Mouse (Mus musculus) neural tube, embryonic 13.5 days (tissue): ENCODE results near the gene Sorcs2. TPM values are rescaled to one million over a fixed set of nuclear protein-coding genes. Genes with fewer than 3 reads are reported as not detected.
A peak's percentile ranks its signal among the peaks of the same experiment; 100 is the strongest.

Source experiments
- ATAC-seq: fragments of 200-750 bp; cut with Nextera tagmentation; 2 replicates; pipeline ENCODE4 v1.8.0; 2017; ENCODE audit warnings: low read depth, mild to moderate bottlenecking, moderate TSS enrichment, moderate library complexity
- H3K27ac ChIP-seq: fragments of 300-500 bp; sonication (generic); replicated peaks from 2 replicates; pipeline ENCODE4 v1.5.1; 2015; ENCODE audit warnings: moderate library complexity, mild to moderate bottlenecking, inconsistent platforms
- H3K27me3 ChIP-seq: fragments of 300-500 bp; sonication (generic); 2 replicates; pipeline ENCODE4 v1.6.1; 2015; ENCODE audit warnings: mild to moderate bottlenecking, inconsistent platforms
- H3K36me3 ChIP-seq: fragments of 300-500 bp; sonication (generic); 2 replicates; pipeline ENCODE4 v1.6.1; 2015; ENCODE audit warnings: mild to moderate bottlenecking, inconsistent platforms
- H3K4me1 ChIP-seq: fragments of 300-500 bp; sonication (generic); replicated peaks from 2 replicates; pipeline ENCODE4 v1.6.1; 2015; ENCODE audit warnings: inconsistent platforms
- H3K4me2 ChIP-seq: fragments of 300-500 bp; sonication (generic); 2 replicates; pipeline ENCODE4 v1.6.1; 2015; ENCODE audit warnings: inconsistent platforms, mild to moderate bottlenecking, moderate library complexity
- H3K4me3 ChIP-seq: fragments of 300-500 bp; sonication (generic); 2 replicates; pipeline ENCODE4 v1.5.1; 2015; ENCODE audit warnings: mild to moderate bottlenecking, inconsistent platforms
- H3K9ac ChIP-seq: fragments of 300-500 bp; sonication (generic); 2 replicates; pipeline ENCODE4 v1.6.1; 2015; ENCODE audit warnings: moderate library complexity, mild to moderate bottlenecking, inconsistent platforms
- H3K9me3 ChIP-seq: fragments of 300-500 bp; sonication (generic); 2 replicates; pipeline ENCODE4 v1.6.1; 2016; ENCODE audit warnings: inconsistent platforms
- WGBS: fragments of 180-500 bp; shearing (Covaris S2); methylation state at CpG from one replicate; pipeline ENCODE4 v1.1.7; 2015; 5-methylcytosine and 5-hydroxymethylcytosine counted together
- polyA plus RNA-seq: library from polyadenylated mRNA; unstranded; fragments of >200 nt; fragmentation: Nextera tagmentation; extraction: Ambion mirVana; gene quantifications from 2 replicates; pipeline ENCODE4 v1.2.1, GENCODE M21; 2015

Sorcs2 gene
- polyA plus RNA-seq, 1 experiment from 2014 or later, result 11.4 TPM

DNA sequence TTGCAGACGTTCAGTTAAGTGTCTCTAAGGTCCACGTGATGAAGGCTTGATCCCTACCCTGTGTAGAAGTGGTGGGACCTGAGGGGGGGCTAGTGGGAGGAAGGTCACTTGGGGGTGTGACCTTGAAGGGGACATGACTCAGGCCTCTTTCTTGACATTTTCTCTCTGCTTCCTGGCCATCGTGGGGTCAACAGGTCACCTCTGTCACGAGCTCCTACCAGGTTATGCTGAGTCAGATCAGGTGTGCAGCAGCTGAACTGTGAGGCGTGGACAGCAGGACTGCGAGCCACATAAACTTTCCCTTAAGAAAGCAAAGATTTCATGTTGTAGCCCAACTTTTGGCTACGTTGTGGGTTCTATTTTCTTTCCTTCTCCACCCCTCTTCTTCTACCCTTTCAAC, 307.9 kb downstream of the Sorcs2 start:
- H3K9me3 ChIP-seq, result no peaks in the 10 kb centered on the region
- H3K27me3 ChIP-seq, result peaks cover 9% of the 10 kb centered on the region
- H3K4me1 ChIP-seq, result peaks cover 10% of the 10 kb centered on the region
- no peak for ATAC-seq
- 84% methylated on average over 7 of the region's 7 CpGs for WGBS
- no peaks in the 10 kb centered on the region for H3K36me3 ChIP-seq
- H3K9ac ChIP-seq, result no peak overlapping the region
- H3K4me2 ChIP-seq, result no peak overlapping the region
- H3K27ac ChIP-seq, result no peak overlapping the region
- no peak overlapping the region for H3K4me3 ChIP-seq

DNA sequence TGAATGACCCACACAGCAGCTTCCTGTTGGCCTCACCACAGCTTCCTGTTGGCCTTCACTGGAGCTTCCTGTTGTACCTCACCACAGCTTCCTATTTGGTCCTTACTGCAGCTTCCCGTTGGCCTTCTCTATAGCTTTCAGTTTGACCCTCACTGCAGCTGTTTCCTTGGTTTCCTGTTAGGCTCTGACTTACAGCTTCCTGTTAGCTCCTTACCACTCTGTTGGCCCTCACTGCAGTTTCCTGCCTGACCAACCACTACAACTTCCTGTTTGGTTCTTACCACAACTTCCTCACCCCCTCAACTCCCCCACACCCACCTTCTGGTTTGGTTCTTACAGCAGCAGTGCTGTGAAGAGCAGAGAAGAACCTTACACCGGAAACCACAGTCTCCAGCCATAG, 308.7 kb downstream of the Sorcs2 start:
- peaks cover 14% of the 10 kb centered on the region for H3K4me1 ChIP-seq
- no peak overlapping the region for H3K4me3 ChIP-seq
- ATAC-seq, result no peak
- H3K27me3 ChIP-seq, result peaks cover 9% of the 10 kb centered on the region
- WGBS, result 71% methylated on average over 2 of the region's 2 CpGs
- no peak overlapping the region for H3K9ac ChIP-seq
- no peaks in the 10 kb centered on the region for H3K36me3 ChIP-seq
- peak overlapping the region; percentile 56; the same call in 1 of the 2 replicates for H3K27ac ChIP-seq
- H3K4me2 ChIP-seq, result no peak overlapping the region
- H3K9me3 ChIP-seq, result no peaks in the 10 kb centered on the region

DNA sequence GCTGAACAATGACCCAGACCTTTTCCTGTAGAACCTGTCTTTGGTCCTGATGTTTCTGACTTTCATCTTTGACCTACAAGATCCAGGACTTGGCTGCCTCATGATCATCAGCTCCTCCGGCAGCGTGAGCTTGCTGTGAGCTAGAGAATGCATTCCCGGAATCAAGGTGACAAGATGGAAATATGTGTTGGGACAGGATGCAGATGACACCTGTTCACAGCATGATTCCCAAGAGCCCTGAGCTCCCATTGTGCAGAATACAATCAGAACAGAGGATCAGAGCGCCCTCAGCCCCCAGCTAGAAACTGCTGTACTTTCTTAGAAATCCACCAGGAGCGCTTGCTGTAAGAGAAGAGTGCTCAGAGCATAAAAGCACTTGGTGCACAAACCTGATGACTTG, 311.0 kb downstream of the Sorcs2 start:
- H3K36me3 ChIP-seq, result no peaks in the 10 kb centered on the region
- no peak overlapping the region for H3K27ac ChIP-seq
- H3K4me2 ChIP-seq, result no peak overlapping the region
- ATAC-seq, result no peak
- H3K9ac ChIP-seq, result no peak overlapping the region
- no peaks in the 10 kb centered on the region; the same call in none of the 2 replicates for H3K27me3 ChIP-seq
- peaks cover 33% of the 10 kb centered on the region for H3K4me1 ChIP-seq
- WGBS, result 78% methylated on average over 5 of the region's 5 CpGs
- H3K9me3 ChIP-seq, result no peaks in the 10 kb centered on the region
- H3K4me3 ChIP-seq, result no peak overlapping the region

DNA sequence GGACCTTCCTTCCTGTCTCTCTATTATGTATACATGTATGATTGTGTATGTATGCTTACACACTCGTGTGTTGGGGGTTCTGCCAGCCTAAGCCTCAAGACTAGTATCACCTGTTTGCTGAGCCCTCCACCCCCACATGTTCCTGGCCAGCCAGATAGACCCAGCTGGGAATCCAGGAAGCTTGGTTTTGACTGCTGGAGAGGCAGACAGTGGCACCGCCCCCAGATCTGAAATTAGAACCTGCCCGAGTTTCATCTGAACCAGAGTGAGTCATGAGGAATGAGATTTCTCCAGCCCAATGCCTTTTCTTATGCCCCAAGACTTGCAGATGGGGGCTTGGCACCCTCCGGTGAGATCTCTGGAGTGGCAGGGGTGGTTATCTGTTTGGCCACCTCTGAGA, 312.3 kb downstream of the Sorcs2 start:
- Histone ChIP-seq H3K4me2 (no peak overlapping the region), H3K36me3 (no peaks in the 10 kb centered on the region), H3K27ac (no peak overlapping the region), H3K4me1 (peaks cover 33% of the 10 kb centered on the region), H3K4me3 (no peak overlapping the region), H3K9me3 (no peaks in the 10 kb centered on the region), H3K9ac (no peak overlapping the region), H3K27me3 (no peaks in the 10 kb centered on the region; the same call in none of the 2 replicates)
- ATAC-seq, result no peak
- 87% methylated on average over 4 of the region's 4 CpGs for WGBS

DNA sequence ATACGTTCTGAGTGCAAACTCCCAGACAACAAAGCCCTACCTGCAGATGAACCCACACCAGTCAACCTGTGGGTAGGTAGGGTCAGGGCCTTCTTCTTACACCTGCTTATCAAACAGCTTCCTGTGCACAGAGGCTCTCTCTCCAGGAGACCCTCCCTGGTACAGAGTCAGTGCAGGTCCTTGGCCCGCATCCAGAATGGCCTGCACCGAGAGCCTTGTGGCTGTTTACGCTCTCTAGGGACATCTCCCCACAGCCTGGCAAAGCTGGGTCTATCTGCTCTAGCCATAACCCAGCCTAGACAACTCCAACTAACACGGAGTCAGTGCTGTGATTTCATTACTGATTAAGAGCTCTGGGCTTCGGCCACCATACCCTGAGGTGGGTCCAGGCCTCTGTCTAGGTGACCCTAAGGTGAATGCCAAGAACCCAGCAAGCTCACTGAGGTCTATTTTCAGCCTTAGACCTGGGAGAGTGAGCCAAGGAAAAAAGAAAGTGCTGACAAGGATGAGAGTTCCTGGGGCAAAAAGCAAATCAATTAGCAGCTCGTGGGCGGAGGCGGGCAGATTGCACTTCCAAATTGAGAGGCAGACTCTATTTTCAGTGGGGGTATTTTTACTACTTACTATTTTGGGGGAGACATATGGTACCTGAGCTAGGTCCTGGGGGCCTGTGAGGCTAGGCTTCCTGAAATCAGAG, 313.9 kb downstream of the Sorcs2 start:
- Histone ChIP-seq H3K36me3 (no peaks in the 10 kb centered on the region), H3K27me3 (no peaks in the 10 kb centered on the region; the same call in none of the 2 replicates), H3K4me2 (no peak overlapping the region), H3K9ac (no peak overlapping the region), H3K4me1 (peaks cover 33% of the 10 kb centered on the region), H3K9me3 (no peaks in the 10 kb centered on the region), H3K4me3 (no peak overlapping the region), H3K27ac (no peak overlapping the region)
- ATAC-seq, result no peak
- 75% methylated on average over 9 of the region's 9 CpGs for WGBS

DNA sequence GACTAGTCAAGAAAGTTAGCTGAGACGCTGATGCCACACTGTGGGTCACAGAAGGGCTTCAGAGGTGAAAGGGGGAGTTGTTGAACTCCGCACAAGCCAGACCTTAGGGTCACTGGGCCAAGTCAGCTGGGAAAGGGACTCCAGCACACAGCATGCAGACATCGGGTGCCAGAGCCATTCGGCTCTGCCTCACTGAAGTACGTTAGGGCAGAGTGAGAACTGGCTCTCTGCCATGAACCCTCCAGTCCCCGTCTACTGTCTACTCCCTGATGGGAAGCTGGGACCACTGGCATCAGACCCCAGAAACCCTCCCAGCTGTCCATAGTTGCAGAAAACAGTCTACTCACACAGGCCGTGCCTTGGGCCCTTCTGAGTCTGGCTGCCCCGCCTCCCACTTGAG, 316.9 kb downstream of the Sorcs2 start:
- peaks cover 4% of the 10 kb centered on the region for H3K27me3 ChIP-seq
- H3K9ac ChIP-seq, result no peak overlapping the region
- H3K27ac ChIP-seq, result no peak overlapping the region
- no peaks in the 10 kb centered on the region for H3K36me3 ChIP-seq
- ATAC-seq, result no peak
- H3K4me3 ChIP-seq, result no peak overlapping the region
- H3K4me2 ChIP-seq, result no peak overlapping the region
- peaks cover 24% of the 10 kb centered on the region for H3K4me1 ChIP-seq
- WGBS, result 76% methylated on average over 8 of the region's 8 CpGs
- H3K9me3 ChIP-seq, result no peaks in the 10 kb centered on the region

DNA sequence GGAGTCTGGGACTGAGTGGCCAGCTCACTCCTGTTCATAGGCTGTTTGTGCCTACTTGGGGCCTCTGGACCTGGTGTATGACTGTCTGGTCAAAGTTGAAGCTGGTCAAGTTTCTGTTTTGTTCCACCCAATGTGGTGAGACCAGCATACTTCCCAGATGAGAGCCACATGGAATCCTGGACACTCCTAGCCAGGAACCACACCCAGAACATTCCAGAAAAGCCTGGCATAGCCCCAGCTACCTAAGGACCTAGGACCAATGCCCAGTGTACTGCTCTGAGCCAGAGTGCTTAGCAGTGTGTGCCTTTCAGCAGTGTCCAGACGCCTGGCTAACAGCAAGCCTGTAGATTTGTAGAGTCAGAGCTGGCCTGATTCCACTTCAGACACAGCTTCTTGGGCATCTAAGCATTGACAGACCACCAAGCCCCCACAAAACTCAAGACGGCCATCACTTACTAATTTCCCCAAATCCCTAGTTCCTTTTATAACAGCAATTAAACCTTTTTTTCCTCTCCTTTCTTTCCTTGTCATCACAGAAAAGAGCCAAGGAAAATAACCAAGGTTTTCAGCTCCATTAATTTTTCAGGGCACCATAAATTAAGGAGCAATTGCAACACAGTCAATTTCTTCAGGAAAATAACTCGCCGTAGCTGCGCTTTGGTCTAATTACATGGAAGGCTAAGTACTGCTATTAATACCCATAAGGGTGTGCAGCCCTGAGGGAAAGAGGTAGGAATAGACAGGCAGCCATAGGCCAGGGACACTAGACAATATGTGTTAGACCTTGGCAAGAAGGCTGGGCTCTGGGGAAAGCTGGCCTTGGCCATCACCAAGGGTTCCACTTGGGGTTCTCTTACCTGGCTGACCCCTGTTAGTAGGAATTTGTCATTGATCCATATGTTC, 322.5 kb downstream of the Sorcs2 start:
- H3K4me1 ChIP-seq, result peaks cover 12% of the 10 kb centered on the region
- no peak overlapping the region for H3K27ac ChIP-seq
- 0 out of 2 replicates have a peak, but pooled peaks cover 6% of the 10 kb centered on the region for H3K9me3 ChIP-seq
- ATAC-seq, result 0 out of 2 replicates have a peak, but pooled peaks have one; percentile 48
- 33% methylated on average over 5 of the region's 5 CpGs for WGBS
- no peak overlapping the region for H3K9ac ChIP-seq
- no peaks in the 10 kb centered on the region for H3K36me3 ChIP-seq
- H3K4me2 ChIP-seq, result no peak overlapping the region
- peaks cover 23% of the 10 kb centered on the region for H3K27me3 ChIP-seq
- H3K4me3 ChIP-seq, result no peak overlapping the region

DNA sequence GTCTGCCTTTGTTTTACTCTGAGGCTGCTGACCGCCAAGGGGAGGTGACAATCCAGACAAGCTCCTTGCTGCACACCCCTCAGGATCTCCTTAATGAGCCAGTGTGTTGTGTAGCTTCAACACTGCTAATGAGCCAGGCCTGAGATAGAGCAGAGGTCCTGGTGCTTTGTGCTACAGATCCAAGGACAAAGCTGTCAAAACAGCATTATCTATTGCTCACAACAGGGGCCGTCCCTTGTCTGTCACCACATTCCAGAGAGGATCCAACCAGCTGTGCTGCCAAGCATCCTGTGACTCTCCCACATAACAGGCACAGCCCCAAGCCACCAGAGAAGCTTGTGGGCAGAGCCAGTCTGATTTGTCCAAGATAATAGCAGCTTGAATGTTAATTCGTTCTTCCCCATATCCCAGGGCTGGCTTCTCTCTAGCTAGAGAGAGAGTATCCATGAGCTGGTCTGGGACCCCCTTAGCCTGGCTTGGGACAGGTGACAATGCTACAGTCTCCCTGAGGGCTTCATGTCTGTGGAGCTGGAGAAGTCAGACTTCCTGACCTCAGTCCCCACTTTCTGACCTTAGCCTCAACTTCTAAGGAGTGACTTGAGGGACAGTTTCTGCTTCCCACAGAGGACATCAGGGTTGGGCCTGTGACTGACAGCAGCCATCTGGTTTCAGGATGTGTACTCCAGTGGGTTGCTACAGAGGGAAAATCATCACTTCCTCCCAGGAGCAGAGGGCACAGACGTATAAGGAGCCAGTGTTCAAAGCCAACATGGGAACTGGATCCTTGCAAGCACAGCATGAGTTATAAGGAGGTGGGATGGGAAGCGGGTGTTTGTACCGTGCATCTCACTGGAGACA, 328.2 kb downstream of the Sorcs2 start:
- no peak overlapping the region for H3K4me3 ChIP-seq
- no peaks in the 10 kb centered on the region for H3K36me3 ChIP-seq
- 0 out of 2 replicates have a peak, but pooled peaks cover 6% of the 10 kb centered on the region for H3K9me3 ChIP-seq
- H3K27me3 ChIP-seq, result peaks cover 66% of the 10 kb centered on the region
- no peak overlapping the region for H3K27ac ChIP-seq
- peaks cover 24% of the 10 kb centered on the region for H3K4me1 ChIP-seq
- H3K4me2 ChIP-seq, result no peak overlapping the region
- no peak for ATAC-seq
- no peak overlapping the region for H3K9ac ChIP-seq
- 49% methylated on average over 6 of the region's 6 CpGs for WGBS

DNA sequence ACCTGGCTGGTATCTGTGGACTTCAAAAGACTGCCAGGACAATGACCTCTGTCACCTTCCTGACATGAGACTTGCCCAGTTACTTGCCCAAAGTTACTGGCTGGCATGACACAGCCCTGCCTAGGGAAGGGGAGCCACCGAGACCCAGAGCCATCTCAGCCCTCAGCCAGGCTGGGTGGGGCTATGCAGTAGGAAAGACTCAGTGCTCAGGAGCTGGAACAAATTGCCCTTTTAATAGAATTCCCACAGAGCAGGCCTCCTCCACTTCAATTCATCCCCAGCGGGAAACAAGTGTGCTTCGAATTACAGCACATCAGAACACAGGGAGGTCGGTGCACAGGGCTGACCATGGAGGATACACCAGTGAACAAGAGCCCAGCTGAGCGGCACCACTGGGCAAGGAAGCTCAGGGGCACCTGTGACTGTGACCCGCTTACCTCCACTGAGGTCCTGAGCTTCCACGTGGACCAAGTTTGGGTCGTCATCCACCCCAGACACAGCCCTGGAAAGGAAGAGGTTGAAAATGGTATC, 330.2 kb downstream of the Sorcs2 start:
- ATAC-seq, result peak; percentile 66; the same call in 1 of the 2 replicates
- Histone ChIP-seq H3K27me3 (peaks cover 74% of the 10 kb centered on the region), H3K9me3 (no peaks in the 10 kb centered on the region), H3K27ac (no peak overlapping the region), H3K9ac (no peak overlapping the region), H3K36me3 (0 out of 2 replicates have a peak, but pooled peaks cover 3% of the 10 kb centered on the region), H3K4me2 (no peak overlapping the region), H3K4me1 (peaks cover 24% of the 10 kb centered on the region), H3K4me3 (no peak overlapping the region)
- 17% methylated on average over 8 of the region's 8 CpGs for WGBS

DNA sequence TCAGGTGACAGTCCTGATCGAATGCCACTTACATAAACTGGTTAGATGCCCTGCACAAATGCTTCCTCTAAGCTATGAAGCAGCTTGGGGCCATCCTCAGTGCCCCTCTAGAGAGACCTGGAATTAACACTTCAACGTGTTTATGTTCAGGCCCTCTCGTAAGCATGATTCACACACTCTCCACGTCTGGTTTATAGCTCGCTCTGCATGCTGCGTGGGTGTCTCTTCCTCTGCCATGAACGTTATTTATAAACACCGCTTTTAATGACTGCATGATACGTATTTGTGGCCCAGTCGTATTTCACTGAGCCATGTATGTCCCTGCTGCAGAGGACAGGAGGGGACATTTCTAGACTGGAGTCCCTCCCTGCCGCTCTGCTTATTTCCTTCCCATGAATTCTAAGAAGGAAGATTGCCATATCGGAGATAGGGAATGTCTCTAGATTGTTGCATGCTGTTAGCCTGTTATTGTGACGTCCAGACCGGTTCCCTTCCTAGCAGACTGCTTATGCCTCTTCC, 340.1 kb downstream of the Sorcs2 start:
- 62% methylated on average over 14 of the region's 14 CpGs for WGBS

DNA sequence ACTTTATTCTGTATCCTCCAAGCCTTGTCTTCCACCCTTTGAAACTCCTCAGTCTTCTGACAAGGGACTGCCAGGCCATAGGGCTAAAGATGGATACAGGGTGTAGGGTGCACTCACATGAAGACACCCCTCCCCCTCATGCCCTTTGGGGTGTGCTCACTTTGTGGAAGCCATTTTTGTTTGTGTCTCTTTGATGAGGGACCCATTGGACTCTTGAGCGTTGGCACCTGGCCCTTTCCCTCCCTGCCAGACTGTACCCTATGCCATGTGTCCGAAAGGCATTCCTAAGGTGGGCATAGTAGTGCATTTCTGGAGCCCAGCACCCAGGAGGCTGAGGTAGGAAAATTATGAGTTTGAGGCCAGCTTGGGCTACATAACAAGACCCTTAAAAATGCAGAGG, 341.0 kb downstream of the Sorcs2 start:
- Histone ChIP-seq H3K9ac (no peak overlapping the region), H3K27ac (no peak overlapping the region), H3K9me3 (peaks cover 4% of the 10 kb centered on the region; the same call in 1 of the 2 replicates), H3K4me2 (no peak overlapping the region), H3K36me3 (peaks cover 9% of the 10 kb centered on the region; the same call in 1 of the 2 replicates), H3K27me3 (peaks cover 3% of the 10 kb centered on the region; the same call in 1 of the 2 replicates), H3K4me3 (no peak overlapping the region), H3K4me1 (0 out of 2 replicates have a peak, but pooled peaks cover 6% of the 10 kb centered on the region)
- 94% methylated on average over 2 of the region's 2 CpGs for WGBS
- ATAC-seq, result no peak

More for the DNA sequence above, 340.1 kb downstream of the Sorcs2 start:
- no peak; the same call in 1 of the 2 replicates for ATAC-seq
- no peak overlapping the region for H3K4me3 ChIP-seq
- peaks cover 3% of the 10 kb centered on the region; the same call in 1 of the 2 replicates for H3K27me3 ChIP-seq
- H3K4me1 ChIP-seq, result 0 out of 2 replicates have a peak, but pooled peaks cover 6% of the 10 kb centered on the region
- H3K27ac ChIP-seq, result 0 out of 2 replicates have a peak overlapping the region, but pooled peaks have one; percentile 14
- peaks cover 4% of the 10 kb centered on the region; the same call in 1 of the 2 replicates for H3K9me3 ChIP-seq
- no peak overlapping the region for H3K4me2 ChIP-seq
- H3K36me3 ChIP-seq, result peaks cover 12% of the 10 kb centered on the region; the same call in 1 of the 2 replicates
- H3K9ac ChIP-seq, result no peak overlapping the region
